Mouse (Mus musculus) kidney, postnatal 14 days (tissue): ENCODE measurements around the gene Sult4a1.

Source experiments
- DNase-seq: peaks from one replicate; pipeline ENCODE4 v3.0.0; 2022; ENCODE audit warnings: mixed read lengths

Sult4a1 gene

GRCm38 (mm10) chr15:84096051-84096450 lies 9.5 kb downstream of the Sult4a1 start:
- DNase-seq: no peak

- no peak for DNase-seq
These were observed 10.6 kb downstream of the Sult4a1 start for GRCm38 (mm10) chr15:84094921-84095320.

GRCm38 (mm10) chr15:84086775-84087174 lies 18.8 kb downstream of the Sult4a1 start:
- DNase-seq: no peak

GRCm38 (mm10) chr15:84086364-84086763 lies 19.2 kb downstream of the Sult4a1 start:
- DNase-seq: no peak

GRCm38 (mm10) chr15:84080069-84080468 lies 25.5 kb downstream of the Sult4a1 start:
- no peak for DNase-seq

- DNase-seq: no peak
These were observed 26.0 kb downstream of the Sult4a1 start for GRCm38 (mm10) chr15:84079519-84079918.

GRCm38 (mm10) chr15:84078667-84079066 lies 26.9 kb downstream of the Sult4a1 start:
- DNase-seq: no peak

GRCm38 (mm10) chr15:84077151-84077550 lies 28.4 kb downstream of the Sult4a1 start:
- DNase-seq: no peak

GRCm38 (mm10) chr15:84074705-84075185 lies 30.8 kb downstream of the Sult4a1 start:
- DNase-seq: no peak

GRCm38 (mm10) chr15:84073911-84074704 lies 31.4 kb downstream of the Sult4a1 start:
- peak; percentile 52 for DNase-seq

GRCm38 (mm10) chr15:84073058-84073457 lies 32.5 kb downstream of the Sult4a1 start:
- DNase-seq: no peak

GRCm38 (mm10) chr15:84072226-84072625 lies 33.3 kb downstream of the Sult4a1 start:
- DNase-seq: peak; percentile 38

GRCm38 (mm10) chr15:84070116-84070676 lies 35.4 kb downstream of the Sult4a1 start:
- no peak for DNase-seq

- DNase-seq: no peak
These were observed 36.0 kb downstream of the Sult4a1 start for GRCm38 (mm10) chr15:84069455-84070050.

- no peak for DNase-seq
These were observed 39.9 kb downstream of the Sult4a1 start for GRCm38 (mm10) chr15:84065701-84066100.

- no peak for DNase-seq
These were observed 40.4 kb downstream of the Sult4a1 start, which contains the start of gene Efcab6 for GRCm38 (mm10) chr15:84065140-84065539. Gene Efcab6 (minus strand): TSS chr15:84065379.

- DNase-seq: no peak
These were observed 46.7 kb downstream of the Sult4a1 start for GRCm38 (mm10) chr15:84058841-84059240.

- DNase-seq: no peak
These were observed 49.5 kb downstream of the Sult4a1 start for GRCm38 (mm10) chr15:84056083-84056482.

GRCm38 (mm10) chr15:84053859-84054258 lies 51.7 kb downstream of the Sult4a1 start:
- peak; percentile 76 for DNase-seq

- no peak for DNase-seq
These were observed 52.3 kb downstream of the Sult4a1 start for GRCm38 (mm10) chr15:84053240-84053639.

GRCm38 (mm10) chr15:84052390-84052789 lies 53.2 kb downstream of the Sult4a1 start:
- DNase-seq: no peak

GRCm38 (mm10) chr15:84049570-84049969 lies 56.0 kb downstream of the Sult4a1 start:
- DNase-seq: peak; percentile 56

- DNase-seq: no peak
These were observed 60.0 kb downstream of the Sult4a1 start for GRCm38 (mm10) chr15:84045562-84045961.

- no peak for DNase-seq
These were observed 68.5 kb downstream of the Sult4a1 start for GRCm38 (mm10) chr15:84037067-84037466.
